Mouse (Mus musculus) small intestine, adult 2 months (tissue): Measurements from ENCODE around the gene Vmn2r103.

Experiments used
- CTCF ChIP-seq: fragments of 200-500 bp; IDR thresholded peaks from 2 replicates; pipeline ENCODE4 v1.5.1; 2012; ENCODE audit warnings: low read depth, mild to moderate bottlenecking, control low read depth, inconsistent platforms, low read length, moderate library complexity, mixed read lengths; ENCODE audit not compliant: insufficient replicate concordance, insufficient read length; ENCODE audit errors: extremely low read depth
- POLR2A ChIP-seq: fragments of 200-500 bp; IDR thresholded peaks from 2 replicates; pipeline ENCODE4 v1.6.1; 2012; ENCODE audit warnings: low read depth, mild to moderate bottlenecking, control low read depth, inconsistent platforms, low read length, moderate library complexity

DNA sequence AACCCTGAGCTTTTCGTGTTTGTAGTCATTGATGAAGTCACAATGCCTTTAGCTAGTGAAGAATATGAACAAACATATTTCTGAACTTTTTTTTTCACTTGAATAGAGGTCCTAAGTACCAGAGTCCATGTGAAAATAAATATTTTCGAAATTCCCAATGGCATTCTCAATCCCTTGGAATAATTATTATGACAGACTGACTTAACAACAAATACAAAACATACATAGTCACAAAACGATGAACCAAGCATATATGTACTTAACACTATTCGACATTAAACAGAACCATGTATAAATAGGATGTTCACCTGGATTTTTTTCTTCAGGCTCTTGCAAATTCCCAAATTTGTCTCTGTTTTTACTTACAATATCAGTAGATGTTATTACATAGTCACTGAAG is at the start of gene Vmn2r103:
- TF ChIP-seq CTCF (no peak), POLR2A (no peak)
